Mouse (Mus musculus) layer of hippocampus, postnatal 10 days (tissue): Measurements from ENCODE around the gene Cdc42bpa. TPM values are rescaled to one million over a fixed set of nuclear protein-coding genes. Genes with fewer than 3 reads are reported as not detected.

Source experiments
- DNase-seq, 2 experiments: peaks; one replicate each; pipeline ENCODE4 v3.0.0; 2021; ENCODE audit warnings: low spot score in 2 of 2
- total RNA-seq, 2 experiments: library from RNA; stranded (reverse); gene quantifications; 2 replicates each; pipeline ENCODE4 v1.2.3; 2021

Cdc42bpa gene
- total RNA-seq, 2 experiments from 2014 or later = 220 to 243 TPM

GRCm38 (mm10) chr1:180161566-180162355 is 201.5 kb downstream of the Cdc42bpa start:
- DNase-seq = no peak

GRCm38 (mm10) chr1:180162986-180163385 is 202.7 kb downstream of the Cdc42bpa start:
- no peak for DNase-seq

GRCm38 (mm10) chr1:180166533-180166932 is 206.3 kb downstream of the Cdc42bpa start:
- no peak for DNase-seq

DNA sequence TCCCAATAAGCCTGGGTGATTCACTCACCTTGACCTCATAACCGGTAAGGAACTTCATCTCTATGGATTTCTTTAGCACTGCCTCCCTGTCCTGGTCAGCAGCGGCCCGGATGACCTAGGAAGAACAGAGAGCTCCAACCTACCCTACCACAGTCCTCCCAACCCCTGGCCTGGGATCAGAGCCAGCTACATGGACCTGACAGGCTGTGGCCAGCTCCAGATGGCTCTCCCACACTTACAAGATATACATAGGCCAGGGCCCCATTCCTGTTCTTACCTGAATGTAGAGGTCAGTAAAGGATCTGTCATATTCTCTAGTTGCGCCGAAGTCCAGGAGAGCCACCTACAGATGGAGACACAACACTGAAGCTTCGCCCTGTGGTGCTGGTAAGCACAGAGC is 208.0 kb downstream of the Cdc42bpa start:
- no peak for DNase-seq

- no peak for DNase-seq
Measured at GRCm38 (mm10) chr1:180169161-180169560, 208.9 kb downstream of the Cdc42bpa start.

- DNase-seq = no peak
Measured at GRCm38 (mm10) chr1:180170071-180170470, 209.8 kb downstream of the Cdc42bpa start.

GRCm38 (mm10) chr1:180171883-180172282 is 211.6 kb downstream of the Cdc42bpa start:
- DNase-seq = no peak

GRCm38 (mm10) chr1:180172600-180172999 is 212.3 kb downstream of the Cdc42bpa start:
- DNase-seq = no peak

DNA sequence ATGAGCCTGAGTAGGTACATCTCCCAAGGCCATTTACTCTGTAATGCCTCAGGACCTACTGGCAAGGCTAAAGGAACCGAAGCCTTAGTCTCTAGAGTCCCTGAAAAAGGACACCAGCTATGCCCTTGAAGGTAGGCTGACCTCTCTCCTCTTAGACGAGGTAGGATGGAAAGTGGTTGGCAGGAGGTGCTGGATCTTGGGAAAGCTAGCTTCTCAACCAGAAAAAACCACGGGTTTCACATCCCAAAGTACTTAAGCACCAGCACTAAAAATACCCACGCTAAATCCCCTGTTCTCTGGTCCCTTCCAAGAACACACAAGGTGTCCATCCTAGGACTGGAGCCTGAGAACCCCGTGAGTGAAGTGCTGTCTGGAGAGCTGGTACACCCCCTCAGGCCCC is 212.7 kb downstream of the Cdc42bpa start:
- DNase-seq = no peak

- no peak for DNase-seq
Measured at GRCm38 (mm10) chr1:180174718-180175117, 214.4 kb downstream of the Cdc42bpa start.

DNA sequence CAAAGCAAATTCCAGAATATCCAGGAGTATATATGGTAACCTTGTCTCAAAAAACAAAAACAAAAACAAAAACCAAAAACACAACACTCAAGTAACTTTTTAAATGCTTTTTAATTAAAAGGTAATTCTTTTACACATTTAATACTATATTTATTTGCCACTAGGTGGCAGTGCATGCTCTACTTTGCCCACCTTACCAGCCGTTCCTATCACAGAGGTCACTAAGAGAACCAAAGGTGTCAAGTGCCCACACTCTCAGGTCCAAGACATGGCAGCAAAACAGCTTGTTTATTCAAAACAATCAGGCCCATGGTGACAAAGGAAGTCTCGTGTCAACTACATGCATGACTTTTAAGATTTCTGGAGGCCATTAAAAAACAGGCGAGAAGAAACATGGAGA is 214.9 kb downstream of the Cdc42bpa start:
- no peak for DNase-seq

DNA sequence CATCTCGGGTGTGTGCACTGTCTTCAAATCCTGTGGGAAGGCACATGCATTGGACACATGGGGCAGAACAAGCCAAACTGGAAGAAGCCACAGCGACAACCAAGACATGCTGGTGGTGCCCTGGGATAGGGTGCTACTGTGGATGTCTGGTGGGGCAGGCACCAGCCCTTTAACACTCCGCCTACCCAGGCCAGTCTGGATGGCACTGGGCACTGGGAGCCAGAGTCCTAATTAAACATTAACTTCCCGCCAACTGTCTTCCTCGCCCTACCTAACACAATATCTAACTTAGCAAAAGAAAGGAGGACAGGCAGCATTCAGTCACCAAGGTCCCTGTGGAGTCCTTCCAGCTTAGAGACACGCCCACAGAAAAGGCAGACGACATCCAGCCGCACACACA is 215.4 kb downstream of the Cdc42bpa start:
- DNase-seq = no peak

- DNase-seq = no peak
Measured at GRCm38 (mm10) chr1:180176784-180177183, 216.5 kb downstream of the Cdc42bpa start.

DNA sequence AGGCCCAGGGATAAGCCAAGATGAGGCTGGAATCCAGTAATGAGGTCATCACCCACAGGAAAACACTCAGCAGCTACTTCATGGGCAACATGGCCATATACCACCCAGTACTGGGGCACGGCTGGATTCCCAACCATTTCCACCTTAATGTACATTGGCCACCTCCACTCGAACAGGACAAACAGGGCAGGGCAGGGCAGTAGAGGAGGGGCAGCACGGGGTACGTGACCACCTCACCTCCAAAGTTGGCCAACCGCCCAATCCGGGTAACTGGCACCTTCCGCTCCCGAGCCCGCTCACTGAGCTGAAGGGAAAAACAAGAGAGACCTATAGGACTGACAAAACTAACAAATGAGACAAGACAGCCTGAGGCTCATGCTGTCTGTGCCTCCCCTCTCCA is 218.1 kb downstream of the Cdc42bpa start:
- DNase-seq = no peak

- no peak for DNase-seq
Measured at GRCm38 (mm10) chr1:180179100-180179499, 218.8 kb downstream of the Cdc42bpa start.

- no peak for DNase-seq
Measured at GRCm38 (mm10) chr1:180179840-180180239, 219.6 kb downstream of the Cdc42bpa start.

GRCm38 (mm10) chr1:180181304-180181965 is 221.2 kb downstream of the Cdc42bpa start:
- DNase-seq = no peak

- DNase-seq = no peak
Measured at GRCm38 (mm10) chr1:180181966-180182319, 221.7 kb downstream of the Cdc42bpa start.

GRCm38 (mm10) chr1:180182731-180183130 is 222.5 kb downstream of the Cdc42bpa start:
- no peak for DNase-seq

GRCm38 (mm10) chr1:180183525-180184159 is 223.4 kb downstream of the Cdc42bpa start:
- DNase-seq = no peak

DNA sequence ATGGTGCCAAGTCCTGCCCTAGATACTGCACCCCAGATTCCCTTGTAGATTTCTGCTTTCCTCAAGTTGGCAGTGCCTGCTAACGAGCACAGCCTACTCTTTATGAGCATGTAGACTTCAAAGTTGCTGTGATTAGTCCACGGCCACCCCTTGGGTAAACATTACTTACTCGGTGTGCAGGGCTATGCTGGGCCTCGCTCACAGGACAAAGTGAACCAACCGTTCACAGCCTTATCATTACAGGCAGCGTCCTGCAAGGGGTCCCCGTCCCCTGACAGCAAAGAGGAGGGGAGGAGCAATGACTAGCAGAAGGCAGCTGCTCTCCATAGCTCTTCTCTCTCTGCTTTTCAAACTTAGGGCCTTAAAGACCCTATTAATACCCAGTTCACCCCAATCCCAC is 224.5 kb downstream of the Cdc42bpa start:
- DNase-seq = no peak

DNA sequence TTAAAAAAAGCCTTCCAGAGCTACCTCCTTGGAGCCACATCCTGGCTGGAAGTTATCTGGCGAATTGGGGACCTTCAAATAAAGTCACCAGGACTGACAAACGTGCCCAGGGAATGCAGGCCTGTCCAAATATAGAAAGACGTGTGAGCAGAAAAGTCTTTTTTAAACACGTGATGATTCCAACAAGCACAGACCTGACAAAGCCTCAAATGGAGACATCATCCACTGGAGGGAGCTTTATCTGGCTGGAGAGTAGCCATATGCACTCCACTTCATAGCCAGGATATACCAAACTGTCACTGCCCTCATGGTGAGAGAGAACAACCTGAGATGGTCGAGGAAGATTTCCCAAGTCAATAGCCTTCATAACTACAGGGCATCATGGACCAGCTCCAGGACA is 225.6 kb downstream of the Cdc42bpa start:
- DNase-seq = no peak
